Mouse (Mus musculus) megakaryocyte, embryonic 14.5 days (primary cell): ENCODE results near the gene Mrpl47. TPM values are rescaled to one million over a fixed set of nuclear protein-coding genes. Genes with fewer than 3 reads are reported as not detected.
"Not testable (repeated sequence)": the region's sequence is repeated elsewhere in the genome, so short reads cannot be mapped to it uniquely, and the experiment has no call there.

ENCODE experiments used
- H3K27me3 ChIP-seq: replicated peaks from 2 replicates; pipeline ENCODE3; 2012; ENCODE audit warnings: inconsistent platforms
- H3K36me3 ChIP-seq: replicated peaks from 2 replicates; pipeline ENCODE3; 2012; ENCODE audit warnings: low read length, inconsistent platforms, mixed read lengths
- H3K4me1 ChIP-seq: 2 replicates; pipeline ENCODE4 v1.6.1; 2012; ENCODE audit warnings: inconsistent platforms
- H3K4me3 ChIP-seq: replicated peaks from 2 replicates; pipeline ENCODE3; 2012; ENCODE audit warnings: moderate library complexity, mild to moderate bottlenecking, inconsistent platforms
- H3K9me3 ChIP-seq: 2 replicates; pipeline ENCODE4 v1.6.1; 2012; ENCODE audit warnings: inconsistent platforms
- FLI1 ChIP-seq: IDR thresholded peaks from 2 replicates; pipeline ENCODE4 v1.6.1; 2012; ENCODE audit warnings: low read length, inconsistent platforms, mixed read lengths
- GATA1 ChIP-seq: IDR thresholded peaks from 3 replicates; pipeline ENCODE4 v1.6.1; 2012; ENCODE audit warnings: mixed read lengths, low read length, inconsistent platforms, borderline replicate concordance
- polyA plus RNA-seq: library from polyadenylated mRNA; stranded (reverse); fragments of >175 nt; gene quantifications from 2 replicates; pipeline ENCODE4 v1.2.3, GENCODE M21; 2012; ENCODE audit warnings: low replicate concordance; ENCODE audit not compliant: insufficient read depth

The Mrpl47 gene
- polyA plus RNA-seq, 1 experiment: 4.2 TPM

DNA sequence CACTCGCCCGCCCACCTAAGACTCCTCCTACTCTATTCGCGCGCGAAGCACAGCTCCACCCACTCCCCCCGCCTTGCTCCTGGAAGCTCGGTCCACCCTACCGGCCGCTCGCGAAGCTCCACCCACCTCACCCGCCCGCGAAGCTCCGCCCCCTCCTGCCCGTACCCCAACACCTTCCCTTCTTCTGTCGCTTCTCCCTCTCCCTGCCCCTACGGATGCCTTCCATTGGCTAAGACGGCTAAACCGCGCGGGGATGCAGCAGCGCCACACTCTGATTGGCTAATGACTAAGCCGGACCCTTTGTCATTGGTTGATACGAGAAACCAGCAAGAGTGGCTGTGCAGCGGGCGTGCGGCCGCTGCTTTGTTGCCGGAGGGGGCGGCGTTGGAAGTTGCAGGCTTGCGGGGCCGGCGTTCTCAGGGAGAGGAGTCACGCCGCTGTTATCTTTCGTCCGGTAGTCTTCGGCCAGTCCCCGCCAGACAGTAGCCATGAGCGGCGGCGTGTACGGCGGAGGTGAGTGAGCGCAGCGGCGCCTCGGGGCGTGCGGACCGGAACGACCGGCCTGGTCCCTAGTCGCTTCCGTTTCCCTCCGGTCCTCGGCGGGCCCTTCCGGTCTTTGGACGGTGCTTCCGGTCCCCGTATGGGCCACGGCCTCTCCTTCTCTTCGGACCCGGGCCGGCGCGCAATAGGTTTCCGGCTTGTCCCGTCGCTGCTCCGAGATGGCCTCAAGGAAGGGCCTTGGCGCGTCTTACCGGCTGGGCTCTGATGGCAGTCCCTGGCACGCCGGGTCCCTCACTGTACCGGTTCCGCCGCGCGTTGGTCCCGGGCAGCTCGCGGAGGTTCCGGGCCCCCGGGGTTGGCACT lies 28.8 kb downstream of the Mrpl47 start:
- TF ChIP-seq FLI1 (peak; percentile 37; the same call in 1 of the 2 replicates), GATA1 (no peak)
- H3K9me3 ChIP-seq: no peaks in the 10 kb centered on the region
- peaks cover 28% of the 10 kb centered on the region for H3K36me3 ChIP-seq
- peaks cover 18% of the 10 kb centered on the region for H3K4me1 ChIP-seq
- H3K4me3 ChIP-seq: peak overlapping the region; percentile 99
- no peaks in the 10 kb centered on the region for H3K27me3 ChIP-seq

DNA sequence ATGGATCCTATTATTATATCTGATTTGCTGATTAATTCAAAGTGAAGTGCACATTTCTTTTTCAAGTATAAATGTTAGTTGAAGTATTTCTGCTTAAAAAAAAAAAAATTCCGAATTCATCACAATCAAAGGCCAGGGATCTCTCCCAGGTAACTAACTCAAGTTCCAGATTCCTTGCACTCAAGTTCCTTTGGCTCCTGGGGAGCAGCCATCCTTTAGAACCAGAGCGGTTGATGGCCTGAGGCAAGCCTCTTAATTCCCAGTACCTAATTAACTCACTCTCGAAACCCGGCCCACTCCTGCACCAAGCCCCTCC lies 29.4 kb downstream of the Mrpl47 start:
- H3K27me3 ChIP-seq: no peaks in the 10 kb centered on the region
- TF ChIP-seq GATA1: no peak
- no peak for TF ChIP-seq FLI1
- peaks cover 22% of the 10 kb centered on the region for H3K36me3 ChIP-seq
- H3K4me1 ChIP-seq: peaks cover 16% of the 10 kb centered on the region
- no peaks in the 10 kb centered on the region for H3K9me3 ChIP-seq
- peak overlapping the region; percentile 99 for H3K4me3 ChIP-seq

DNA sequence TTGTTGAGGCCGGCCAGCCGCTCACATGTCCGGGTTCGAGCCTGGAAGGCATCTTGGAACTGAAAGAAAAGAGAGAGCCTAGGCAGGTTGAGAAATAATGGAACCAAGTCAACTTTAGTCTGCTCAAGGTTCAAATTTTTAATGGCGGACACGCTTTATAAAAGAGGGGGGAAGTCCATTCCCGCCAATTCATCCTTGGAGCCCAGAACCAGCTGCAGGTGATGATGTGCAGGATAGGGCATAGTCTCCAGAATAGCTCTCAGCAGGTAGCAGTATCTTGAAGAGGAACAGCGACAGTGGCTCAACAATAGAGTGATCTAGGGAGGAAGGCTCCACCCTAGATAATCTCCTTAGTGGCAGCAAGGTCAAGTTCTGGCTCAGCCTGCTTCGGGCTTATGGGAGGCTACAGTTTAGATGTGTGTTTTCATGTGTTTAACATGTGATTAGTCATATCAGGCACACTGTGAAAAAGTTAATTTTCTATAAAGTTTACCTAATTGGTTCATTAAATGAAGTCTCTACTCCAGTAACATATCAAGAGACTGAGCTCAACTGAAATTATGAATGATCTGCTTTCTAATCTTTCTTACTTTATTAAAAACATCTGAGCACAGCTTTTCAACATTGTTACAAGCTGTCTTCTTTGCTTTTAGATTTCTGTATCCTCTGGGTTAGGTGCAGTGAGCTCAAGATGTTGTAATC lies 31.6 kb downstream of the Mrpl47 start, which contains the start of gene Actl6a:
Actl6a (plus strand) TSS at position 652 of the 702 bp plus-strand sequence.
- not testable (repeated sequence) for H3K9me3 ChIP-seq, H3K27me3 ChIP-seq, H3K36me3 ChIP-seq
- Histone ChIP-seq H3K4me3 (peak within 1 kb of the TSS; percentile 33), H3K4me1 (peaks cover 11% of the 10 kb centered on the region; the same call in 1 of the 2 replicates)

- H3K36me3 ChIP-seq, H3K9me3 ChIP-seq, H3K4me3 ChIP-seq, H3K4me1 ChIP-seq, H3K27me3 ChIP-seq: not testable (repeated sequence)
Measured at GRCm38 (mm10) chr3:32704632-32705031, 32.8 kb downstream of the Mrpl47 start.

DNA sequence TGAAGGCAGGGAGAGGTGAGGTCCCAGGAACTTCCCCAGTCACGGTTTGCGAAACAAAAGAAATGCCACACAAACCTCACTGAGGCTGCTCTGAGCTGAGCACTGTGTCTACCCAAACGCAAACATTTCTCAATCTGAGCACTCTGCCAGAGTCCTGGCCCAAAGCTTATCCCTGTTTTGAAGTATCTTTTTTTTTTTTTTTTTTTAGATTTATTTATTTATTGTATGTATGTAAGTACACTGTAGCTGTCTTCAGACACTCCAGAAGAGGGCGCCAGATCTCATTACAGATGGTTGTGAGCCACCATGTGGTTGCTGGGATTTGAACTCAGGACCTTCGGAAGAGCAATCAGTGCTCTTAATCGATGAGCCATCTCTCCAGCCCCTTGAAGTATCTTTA lies 33.4 kb downstream of the Mrpl47 start:
- H3K36me3 ChIP-seq, H3K4me1 ChIP-seq, H3K27me3 ChIP-seq, H3K4me3 ChIP-seq, H3K9me3 ChIP-seq: not testable (repeated sequence)

- H3K27me3 ChIP-seq: no peaks in the 10 kb centered on the region
- H3K9me3 ChIP-seq: no peaks in the 10 kb centered on the region
- H3K36me3 ChIP-seq: no peaks in the 10 kb centered on the region
- TF ChIP-seq FLI1 (no peak), GATA1 (no peak)
- H3K4me3 ChIP-seq: no peak overlapping the region
- H3K4me1 ChIP-seq: peaks cover 35% of the 10 kb centered on the region
Measured at GRCm38 (mm10) chr3:32698228-32698863, 39.1 kb downstream of the Mrpl47 start.

DNA sequence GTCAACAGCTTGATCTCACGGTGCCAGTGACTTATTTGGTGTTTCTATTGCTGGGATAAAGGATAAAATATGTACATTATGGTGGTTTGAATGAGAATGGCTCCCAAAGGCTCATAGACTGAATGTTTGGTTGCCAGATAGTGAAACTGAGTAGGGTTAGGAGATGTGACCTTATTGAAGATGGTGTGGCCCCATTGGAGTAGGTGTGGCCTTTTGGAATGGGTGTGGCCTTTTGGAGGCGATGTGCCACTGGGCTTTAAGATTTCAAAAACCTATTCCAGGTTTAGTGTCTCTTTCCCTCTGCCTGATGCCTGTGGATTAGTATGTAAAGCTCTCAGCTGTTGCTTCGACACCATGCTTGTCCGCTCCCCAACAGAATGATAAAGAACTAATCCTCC lies 41.8 kb downstream of the Mrpl47 start:
- no peaks in the 10 kb centered on the region for H3K27me3 ChIP-seq
- H3K36me3 ChIP-seq: no peaks in the 10 kb centered on the region
- no peak for TF ChIP-seq FLI1
- no peak for TF ChIP-seq GATA1
- H3K9me3 ChIP-seq: no peaks in the 10 kb centered on the region
- peaks cover 40% of the 10 kb centered on the region for H3K4me1 ChIP-seq
- no peak overlapping the region for H3K4me3 ChIP-seq

DNA sequence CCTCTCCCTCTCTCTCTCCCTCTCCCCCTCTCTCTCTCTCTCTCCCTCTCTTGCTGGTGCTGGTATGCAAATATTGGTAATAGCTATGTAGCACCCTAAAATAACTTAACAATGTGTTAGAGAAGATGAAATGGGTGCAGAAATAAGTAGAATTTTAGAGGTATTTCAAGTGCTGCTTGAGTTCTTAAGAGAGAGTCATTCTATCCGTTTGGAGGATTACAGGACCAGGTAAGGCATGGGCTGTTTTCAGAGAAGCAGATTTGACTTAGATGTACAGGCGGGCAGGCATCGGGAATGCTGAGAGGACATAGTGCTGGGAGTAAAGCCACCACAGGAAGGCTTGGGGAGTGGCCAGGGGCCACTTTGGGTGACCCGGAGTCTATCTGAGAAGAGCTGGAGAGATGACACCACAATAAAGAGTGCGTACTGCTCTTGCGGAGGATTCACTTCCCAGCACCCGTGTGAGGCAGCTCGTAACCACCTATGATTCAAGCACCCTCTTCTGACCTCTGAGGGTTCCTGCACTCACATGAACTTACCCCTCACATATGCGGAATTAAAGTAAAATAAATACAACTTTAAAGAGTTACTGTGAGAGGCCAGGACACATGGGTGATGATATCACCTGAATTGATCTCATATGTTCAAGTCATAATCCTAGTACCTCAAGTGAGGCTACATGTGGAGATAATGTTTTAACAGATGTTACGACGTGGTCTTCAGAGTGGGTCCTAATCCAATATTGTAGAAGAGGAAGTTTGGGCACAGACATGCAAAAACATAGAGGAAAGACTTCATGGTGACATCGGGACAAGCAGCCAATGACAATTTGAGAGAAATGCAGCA lies 42.4 kb downstream of the Mrpl47 start:
- H3K9me3 ChIP-seq: no peaks in the 10 kb centered on the region
- H3K27me3 ChIP-seq: no peaks in the 10 kb centered on the region
- peak overlapping the region; percentile 69 for H3K4me3 ChIP-seq
- no peak for TF ChIP-seq FLI1
- TF ChIP-seq GATA1: no peak
- no peaks in the 10 kb centered on the region for H3K36me3 ChIP-seq
- H3K4me1 ChIP-seq: peaks cover 42% of the 10 kb centered on the region

DNA sequence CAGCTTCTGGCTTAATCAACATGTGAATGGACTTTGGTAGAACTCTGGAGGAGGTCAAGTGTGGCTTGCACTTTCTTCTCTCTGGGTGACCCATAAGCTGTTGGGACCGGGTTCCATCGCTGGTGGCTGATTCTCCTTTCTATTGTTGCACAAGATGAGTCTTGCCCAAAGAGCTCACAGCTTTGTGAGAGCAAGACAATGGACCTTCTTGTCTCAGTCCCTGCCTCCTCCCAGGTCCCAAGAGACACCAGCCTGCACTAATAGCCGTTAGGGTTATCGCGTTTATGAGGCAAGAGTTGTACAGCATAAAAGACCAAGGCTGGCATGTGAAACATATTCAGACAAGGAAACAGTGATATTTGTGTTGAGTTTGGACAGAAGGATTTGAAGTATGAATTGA lies 43.2 kb downstream of the Mrpl47 start:
- Histone ChIP-seq H3K27me3 (no peaks in the 10 kb centered on the region), H3K4me3 (no peak overlapping the region), H3K4me1 (peaks cover 47% of the 10 kb centered on the region), H3K36me3 (no peaks in the 10 kb centered on the region), H3K9me3 (no peaks in the 10 kb centered on the region)
- TF ChIP-seq FLI1 (no peak), GATA1 (no peak)

- Histone ChIP-seq H3K9me3 (no peaks in the 10 kb centered on the region), H3K4me1 (peaks cover 40% of the 10 kb centered on the region), H3K27me3 (no peaks in the 10 kb centered on the region), H3K36me3 (no peaks in the 10 kb centered on the region), H3K4me3 (no peak overlapping the region)
- TF ChIP-seq GATA1 (no peak), FLI1 (no peak)
Measured at GRCm38 (mm10) chr3:32691841-32692240, 45.6 kb downstream of the Mrpl47 start.
